ENCODE assay signal across 31 mouse cellular contexts in the genomic region with DNA sequence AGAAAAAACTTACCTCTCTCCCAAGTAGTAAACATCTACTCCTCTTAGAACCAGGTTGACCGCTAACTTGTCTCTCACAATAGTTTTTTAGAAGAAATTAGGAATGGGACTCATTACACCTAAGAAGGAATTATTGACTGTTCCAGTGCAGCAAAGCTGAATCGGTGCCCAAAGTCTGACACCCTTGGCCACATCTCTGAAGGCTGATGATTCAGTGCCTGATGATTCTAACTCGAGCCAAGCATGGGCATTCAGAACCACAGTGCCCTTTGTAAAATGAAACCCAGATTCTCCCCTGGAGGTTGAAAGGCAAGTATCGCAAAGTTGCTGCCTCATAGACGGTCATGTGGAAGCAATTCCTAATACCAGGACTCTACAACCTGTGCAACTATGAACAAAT. TPM values are rescaled to one million over a fixed set of nuclear protein-coding genes. Genes with fewer than 3 reads are reported as not detected.
DNase-seq lines count a peak whose midpoint lies in the region; ATAC-seq and TF ChIP-seq lines count a peak whose summit lies in the region.
"Had no signal": no experiment of that assay in that cellular context is flagged by ENCODE, and none has a peak within 500 bp of the region (broad histone marks: within the 10 kb centered on the region; RNA-seq: fewer than 3 reads in every experiment).

No protein-coding gene starts in this region.

- no peak for TF ChIP-seq EP300 in stomach, postnatal 0 days (optimal IDR thresholded peaks at IDR 0.05)

- no peak for ATAC-seq in stomach, postnatal 0 days (ENCODE audit: low FRiP score, low TSS enrichment)
- ATAC-seq: activated CD4-positive, CD25-positive, alpha-beta regulatory T cell, adult 4 months; CD4-positive, CD25-positive, alpha-beta regulatory T cell, adult 4 months; forebrain, embryonic 14.5 days; forebrain, postnatal 0 days had no signal

- 85% methylated on average over 5 of the region's 5 CpGs for WGBS in stomach, postnatal 0 days

- DNase-seq in cerebellum, postnatal 14 days: peak; percentile 4 to 21
- DNase-seq in cerebellum, adult 11 months: no peak
- DNase-seq in adrenal gland, adult 2 months: peak; percentile 55
- peak; percentile 40 for DNase-seq in adrenal gland, postnatal 10 days
- DNase-seq in adrenal gland, postnatal 36 days: peak; percentile 53 to 58
- no peak for DNase-seq in stomach, postnatal 0 days (ENCODE audit: low spot score)
- DNase-seq in thymus, postnatal 25 days: no peak
- DNase-seq in layer of hippocampus, postnatal 25 days (ENCODE audit: extremely low spot score in 1 of 2, low spot score in 1 of 2): no peak
- DNase-seq: cerebellum, adult 8-10 months; cerebellum, postnatal 25 days; forebrain, postnatal 0 days; gastrocnemius, postnatal 36 days; heart, adult 2 months; kidney, adult 11 months; kidney, adult 8-10 months had no signal

- no peaks in the 10 kb centered on the region for H3K4me1 ChIP-seq in stomach, postnatal 0 days (replicated peaks; ENCODE audit: control insufficient read depth, insufficient read depth)
- H3K4me1 ChIP-seq: embryonic facial prominence, embryonic 12.5 days; embryonic facial prominence, embryonic 15.5 days; heart, embryonic 10.5 days; hindbrain, embryonic 12.5 days; hindbrain, embryonic 15.5 days had no signal

- H3K9me3 ChIP-seq in stomach, postnatal 0 days (ENCODE audit: control insufficient read depth, low read length): no peaks in the 10 kb centered on the region
- H3K9me3 ChIP-seq: embryonic facial prominence, embryonic 12.5 days; embryonic facial prominence, embryonic 15.5 days; heart, embryonic 10.5 days; hindbrain, embryonic 12.5 days; hindbrain, embryonic 15.5 days had no signal

- no peak overlapping the region for H3K9ac ChIP-seq in stomach, postnatal 0 days (ENCODE audit: low read length)
- H3K9ac ChIP-seq: embryonic facial prominence, embryonic 12.5 days; embryonic facial prominence, embryonic 15.5 days; forebrain, postnatal 0 days; hindbrain, embryonic 12.5 days; hindbrain, embryonic 15.5 days had no signal

- H3K27ac ChIP-seq in stomach, postnatal 0 days (replicated peaks): no peak overlapping the region
- H3K27ac ChIP-seq: embryonic facial prominence, embryonic 12.5 days; embryonic facial prominence, embryonic 15.5 days; heart, adult 2 months; heart, embryonic 10.5 days; hindbrain, embryonic 12.5 days; hindbrain, embryonic 15.5 days had no signal

- H3K36me3 ChIP-seq in stomach, postnatal 0 days (ENCODE audit: control insufficient read depth, insufficient read depth, low read length): no peaks in the 10 kb centered on the region
- H3K36me3 ChIP-seq: embryonic facial prominence, embryonic 12.5 days; embryonic facial prominence, embryonic 15.5 days; heart, embryonic 10.5 days; hindbrain, embryonic 12.5 days; hindbrain, embryonic 15.5 days had no signal

- no peak overlapping the region for H3K4me2 ChIP-seq in stomach, postnatal 0 days (replicated peaks; ENCODE audit: low read depth)
- H3K4me2 ChIP-seq: embryonic facial prominence, embryonic 12.5 days; embryonic facial prominence, embryonic 15.5 days; hindbrain, embryonic 12.5 days; hindbrain, embryonic 15.5 days had no signal

- H3K27me3 ChIP-seq in stomach, postnatal 0 days (ENCODE audit: control insufficient read depth, insufficient read depth, low read length): no peaks in the 10 kb centered on the region
- H3K27me3 ChIP-seq: embryonic facial prominence, embryonic 12.5 days; embryonic facial prominence, embryonic 15.5 days; hindbrain, embryonic 12.5 days; hindbrain, embryonic 15.5 days had no signal

- no peak for TF ChIP-seq CTCF in stomach, postnatal 0 days (IDR thresholded peaks at IDR 0.05; ENCODE audit: low read depth)

- H3K4me3 ChIP-seq in stomach, postnatal 0 days (ENCODE audit: low read depth, low read length): no peak overlapping the region
- H3K4me3 ChIP-seq: embryonic facial prominence, embryonic 12.5 days; embryonic facial prominence, embryonic 15.5 days; heart, adult 2 months; heart, embryonic 10.5 days; hindbrain, embryonic 12.5 days; hindbrain, embryonic 15.5 days had no signal

RNA-seq across cellular contexts. Expression of a gene that starts 58.0 kb away (rescaled TPM):
- total RNA-seq in adrenal gland, adult 2 months (2021): 1 to 10 TPM; 5.0 to 7.0 TPM
- 0.25 and 0.34 TPM in 2 replicates for polyA plus RNA-seq in adrenal gland, adult 2 months (2012; rRNA removed)
- 1 to 10 TPM; 4.4 to 5.1 TPM for total RNA-seq in adrenal gland, postnatal 10 days (2021)
- total RNA-seq in adrenal gland, postnatal 36 days (2021): 1 to 10 TPM; 4.0 to 4.9 TPM
- polyA plus RNA-seq in stomach, postnatal 0 days (2015; fragmentation: Nextera tagmentation; extraction: Ambion mirVana): 0.10 and 0.12 TPM in 2 replicates
- total RNA-seq in layer of hippocampus, postnatal 25 days (2021): 10 to 100 TPM; 12.7 to 15.2 TPM
- total RNA-seq: common myeloid progenitor, adult 5-6 weeks; gastrocnemius, adult 8-10 months; gastrocnemius, postnatal 36 days; granulocyte monocyte progenitor cell, adult 5-6 weeks; heart, postnatal 25 days; hematopoietic stem cell, adult 5-6 weeks; MEL had no signal
- polyA plus RNA-seq: CD4-positive, CD25-positive, alpha-beta regulatory T cell, adult 4 months; heart, embryonic 10.5 days; heart, embryonic 14.5 days; heart, postnatal 0 days had no signal

Comparison
In these comparisons a context has a peak if more than half of its experiments do, and no peak if none do; other contexts are left out.
1. DNase-seq: peak in cerebellum, postnatal 14 days (2 of 2), adrenal gland, adult 2 months (single experiment), adrenal gland, postnatal 10 days (single experiment) and adrenal gland, postnatal 36 days (2 of 2); none in cerebellum, adult 11 months (single experiment), stomach, postnatal 0 days (single experiment), thymus, postnatal 25 days (single experiment) and layer of hippocampus, postnatal 25 days (0 of 2).